Mouse (Mus musculus): ENCODE measurements at regions not wholly inside any gene's neighbourhood (a gene's known extent, or its start where the extent isn't known, plus 50 kb on each side); places are given as distances from the start of the nearest gene placed in this dataset.

- peak; percentile 17 for DNase-seq (ENCODE audit: low spot score)
Measured at GRCm38 (mm10) chr10:66807261-66807968, 288.5 kb upstream of the Jmjd1c start.

DNA sequence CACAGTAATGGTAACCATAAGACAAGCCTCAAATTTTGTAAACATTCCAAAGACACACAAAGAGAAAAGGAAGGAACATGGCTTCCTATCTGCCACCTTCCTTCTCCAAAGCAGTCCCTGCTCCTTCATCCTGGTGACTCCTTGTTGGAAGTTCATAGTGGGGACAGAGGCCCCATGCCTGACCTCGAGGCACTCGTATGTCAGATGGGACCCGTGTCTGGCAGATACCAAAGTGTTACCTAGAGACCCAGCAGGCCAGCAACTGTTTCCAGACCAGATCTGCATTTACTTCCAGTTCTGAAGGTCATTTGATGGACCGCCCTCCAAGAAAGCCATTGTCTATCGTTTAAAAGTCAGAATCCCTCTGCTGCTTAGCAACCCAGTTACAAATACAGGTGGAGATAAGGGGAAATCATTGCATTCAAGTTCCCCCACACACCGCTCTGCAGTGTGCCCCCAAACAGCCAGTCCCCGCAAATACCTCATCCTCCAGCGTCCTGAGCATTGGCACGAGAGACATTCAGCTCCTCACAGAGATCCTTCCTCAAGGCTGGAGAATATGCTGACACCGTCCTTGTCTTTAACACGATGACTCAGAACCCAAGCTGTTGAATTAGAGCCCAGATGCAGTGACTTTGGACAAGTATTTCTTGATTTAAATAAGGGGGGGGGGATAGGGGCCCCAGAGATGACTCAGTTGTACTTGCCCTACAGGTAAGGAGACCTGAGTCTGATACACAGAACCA is 283.2 kb upstream of the Jmjd1c start:
- no peak for DNase-seq (ENCODE audit: low spot score)

- DNase-seq (ENCODE audit: low spot score): no peak
Measured at GRCm38 (mm10) chr10:66813850-66814564, 281.9 kb upstream of the Jmjd1c start.

- peak; percentile 41 for DNase-seq (ENCODE audit: low spot score)
Measured at GRCm38 (mm10) chr10:66814565-66815201, 281.2 kb upstream of the Jmjd1c start.

GRCm38 (mm10) chr10:66815951-66816350 is 280.0 kb upstream of the Jmjd1c start:
- DNase-seq (ENCODE audit: low spot score): no peak

- DNase-seq (ENCODE audit: low spot score): no peak
Measured at GRCm38 (mm10) chr10:66816776-66817175, 279.1 kb upstream of the Jmjd1c start.

- no peak for DNase-seq (ENCODE audit: low spot score)
Measured at GRCm38 (mm10) chr10:66817876-66818275, 278.0 kb upstream of the Jmjd1c start.

GRCm38 (mm10) chr10:66819517-66819916 is 276.4 kb upstream of the Jmjd1c start:
- no peak for DNase-seq (ENCODE audit: low spot score)

GRCm38 (mm10) chr10:66825737-66826136 is 270.2 kb upstream of the Jmjd1c start:
- no peak for DNase-seq (ENCODE audit: low spot score)

DNA sequence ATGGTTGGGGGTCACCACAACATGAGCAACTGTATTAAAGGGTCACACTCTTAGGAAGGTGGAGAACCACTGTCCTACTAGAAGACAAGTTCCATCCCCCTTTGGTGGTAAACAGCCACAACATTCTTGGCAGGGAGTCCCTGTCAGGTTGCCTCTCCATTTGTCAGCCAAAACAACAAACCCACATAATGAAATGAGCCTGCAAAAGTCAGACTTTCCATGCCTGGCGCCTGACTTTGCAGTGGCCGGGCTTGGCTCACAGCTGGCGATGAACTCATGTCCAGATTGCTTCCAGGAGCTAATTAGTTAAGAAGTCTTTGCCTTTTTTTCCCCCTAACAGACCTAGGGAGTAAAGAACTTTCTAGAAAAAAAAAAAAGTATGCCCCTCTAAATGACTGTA is 269.6 kb upstream of the Jmjd1c start:
- DNase-seq (ENCODE audit: low spot score): no peak

DNA sequence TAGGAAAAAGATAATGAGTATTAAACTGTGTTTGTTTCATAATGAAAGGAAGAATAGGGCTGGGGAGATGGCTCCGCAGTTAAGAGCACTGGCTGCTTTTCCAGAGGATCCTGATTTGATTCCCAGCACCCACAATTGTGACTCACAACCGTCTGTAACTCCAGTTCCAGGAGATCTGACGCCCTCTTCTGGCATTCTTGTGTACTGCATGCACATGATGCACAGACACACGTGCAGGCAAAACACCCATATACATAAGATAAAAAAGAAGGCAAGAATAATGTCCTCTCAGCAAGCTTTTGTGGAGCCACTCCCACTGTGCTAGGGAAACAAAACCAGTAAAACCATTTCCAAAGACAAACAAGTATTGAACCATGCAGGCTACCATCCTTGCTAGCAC is 261.0 kb upstream of the Jmjd1c start:
- no peak for DNase-seq (ENCODE audit: low spot score)

DNA sequence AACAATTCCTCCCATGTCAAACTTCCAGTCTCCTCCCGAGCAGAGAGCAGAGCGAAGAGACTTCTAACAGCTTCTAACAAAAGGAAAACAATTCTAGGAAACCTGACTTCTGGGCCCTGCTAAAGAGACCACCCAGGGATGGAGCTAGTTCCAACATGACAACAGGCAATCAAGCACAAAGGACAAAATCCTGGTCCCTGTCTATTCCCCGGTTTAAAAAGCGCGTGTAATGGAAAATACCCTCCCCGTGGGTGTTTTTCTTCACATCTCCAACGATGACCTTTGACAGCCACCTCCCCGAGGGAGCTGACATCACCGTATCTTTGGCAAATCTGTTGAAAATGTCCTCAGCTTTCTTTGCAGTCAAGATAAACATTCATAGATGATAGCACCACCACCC is 256.9 kb upstream of the Jmjd1c start:
- no peak for DNase-seq (ENCODE audit: low spot score)

GRCm38 (mm10) chr10:66843258-66843657 is 252.7 kb upstream of the Jmjd1c start:
- DNase-seq (ENCODE audit: low spot score): no peak

- no peak for DNase-seq (ENCODE audit: low spot score)
Measured at GRCm38 (mm10) chr10:66848778-66849177, 247.1 kb upstream of the Jmjd1c start.

- no peak for DNase-seq (ENCODE audit: low spot score)
Measured at GRCm38 (mm10) chr10:66849681-66850080, 246.2 kb upstream of the Jmjd1c start.

DNA sequence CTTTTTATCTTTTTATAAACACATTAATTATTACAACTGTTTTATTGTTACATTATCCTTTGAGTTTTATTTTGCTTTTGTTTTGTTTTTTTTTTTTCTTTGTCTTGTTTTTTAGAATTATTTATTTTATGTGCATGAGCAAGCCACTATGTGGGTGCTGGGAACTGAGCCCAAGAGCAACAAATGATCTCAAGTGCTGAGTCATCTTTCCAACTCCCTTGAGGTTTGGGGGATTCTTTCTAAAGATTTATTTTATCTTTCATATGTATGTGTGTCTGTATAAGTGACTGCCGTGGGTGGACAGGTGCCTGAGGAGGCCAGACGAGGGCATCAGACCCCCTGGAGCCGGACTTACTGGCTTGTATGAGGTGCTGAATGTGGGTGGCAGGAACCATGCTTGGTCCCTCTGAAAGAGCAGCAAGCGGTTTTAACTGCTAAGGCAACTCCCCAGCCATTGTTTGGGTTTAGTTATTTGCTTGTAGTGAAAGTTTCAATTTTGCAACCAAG is 244.9 kb upstream of the Jmjd1c start:
- no peak for DNase-seq (ENCODE audit: low spot score)

DNA sequence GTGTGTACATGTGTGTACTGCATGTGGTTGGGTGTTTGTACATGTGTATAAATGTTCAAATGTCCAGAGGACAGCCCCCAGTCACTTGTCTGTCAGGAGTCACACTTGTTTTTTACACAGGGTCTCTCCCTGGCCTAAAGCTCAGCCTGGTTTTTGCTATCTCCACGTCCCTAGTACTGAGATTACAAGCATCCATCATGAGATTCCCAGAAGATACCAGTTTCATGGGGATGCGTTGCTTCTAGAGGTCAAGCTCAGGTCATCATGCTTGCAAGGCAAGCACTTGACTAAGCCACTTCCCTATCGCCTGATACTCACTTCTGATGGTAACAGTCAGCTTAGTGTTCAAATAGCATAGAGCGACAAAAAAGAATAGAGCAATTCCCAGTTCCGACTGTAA is 244.1 kb upstream of the Jmjd1c start:
- DNase-seq (ENCODE audit: low spot score): no peak

DNA sequence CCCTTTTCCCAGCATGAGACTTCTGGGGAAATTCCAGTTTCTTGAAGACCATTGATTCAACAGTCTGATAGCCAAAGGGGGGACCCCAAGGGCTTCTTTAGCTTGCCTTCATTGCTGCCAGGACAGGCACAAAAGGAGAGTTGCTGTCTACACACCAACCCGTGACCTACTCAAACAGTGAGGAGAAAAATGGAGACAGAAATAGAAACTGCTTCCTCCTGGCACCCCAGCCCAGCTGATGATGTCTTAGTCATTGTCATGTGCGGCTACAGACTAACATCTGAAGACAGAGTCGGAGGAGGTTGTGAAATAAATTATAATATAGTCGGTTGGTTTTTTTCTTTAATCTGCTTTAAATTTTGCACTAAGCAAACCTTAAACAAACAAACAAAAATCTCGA is 243.2 kb upstream of the Jmjd1c start:
- no peak for DNase-seq (ENCODE audit: low spot score)

GRCm38 (mm10) chr10:66853258-66853657 is 242.7 kb upstream of the Jmjd1c start:
- peak; percentile 78 for DNase-seq (ENCODE audit: low spot score)

GRCm38 (mm10) chr10:66854895-66855294 is 241.0 kb upstream of the Jmjd1c start:
- no peak for DNase-seq (ENCODE audit: low spot score)

- no peak for DNase-seq (ENCODE audit: low spot score)
Measured at GRCm38 (mm10) chr10:66857330-66857729, 238.6 kb upstream of the Jmjd1c start.

DNA sequence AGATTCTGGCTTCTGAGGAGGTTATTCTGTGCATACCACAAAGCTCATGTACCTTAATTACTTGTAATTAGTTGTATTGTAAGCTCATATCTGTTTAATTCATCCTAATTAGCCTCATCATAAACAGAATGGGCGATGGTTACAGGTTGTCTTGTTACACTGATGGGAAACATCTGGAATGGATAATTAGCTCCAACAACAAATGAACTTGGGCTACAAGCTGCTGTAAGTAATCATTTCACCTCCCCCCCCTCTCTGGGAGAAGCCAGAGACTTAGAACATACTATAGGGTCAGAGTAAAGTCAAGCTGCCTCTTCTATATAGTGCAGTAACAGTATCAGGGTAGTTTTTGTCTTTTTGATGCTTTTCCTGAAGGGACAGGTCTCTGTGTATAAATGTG is 234.5 kb upstream of the Jmjd1c start:
- DNase-seq (ENCODE audit: low spot score): no peak
